Mouse (Mus musculus) MEL (cell line): ENCODE data around the gene Bmp7.

Source experiments
- CTCF ChIP-seq, 3 experiments: IDR thresholded peaks in 2 of 3; conservative IDR thresholded peaks in 1 of 3; 2 replicates each; pipeline ENCODE4 v1.5.1; 2011 to 2012; ENCODE audit warnings: low read length in 3 of 3, low read depth in 2 of 3, mild to moderate bottlenecking in 2 of 3, improper control_type of control experiment in 1 of 3, inconsistent platforms in 1 of 3, mixed read lengths in 1 of 3, moderate library complexity in 1 of 3; ENCODE audit not compliant: control insufficient read depth in 1 of 3, insufficient read depth in 1 of 3, poor library complexity in 1 of 3, severe bottlenecking in 1 of 3
- POLR2A ChIP-seq, 2 experiments: IDR thresholded peaks; 2 replicates each; pipeline ENCODE4 v1.6.1; 2011 to 2012; ENCODE audit warnings: low read length in 2 of 2, mild to moderate bottlenecking in 2 of 2, control low read depth in 1 of 2, improper control_type of control experiment in 1 of 2, low read depth in 1 of 2, moderate library complexity in 1 of 2; ENCODE audit not compliant: control insufficient read depth in 1 of 2, insufficient read depth in 1 of 2, poor library complexity in 1 of 2
- POLR2AphosphoS5 ChIP-seq: IDR thresholded peaks from 2 replicates; pipeline ENCODE4 v1.6.1; 2012; ENCODE audit warnings: low read depth, borderline replicate concordance, mild to moderate bottlenecking, inconsistent platforms, low read length, moderate library complexity, mixed read lengths
- USF1 ChIP-seq: IDR thresholded peaks from 2 replicates; pipeline ENCODE4 v1.6.1; 2014; ENCODE audit warnings: low read depth, mild to moderate bottlenecking, inconsistent platforms, low read length, improper control_type of control experiment, moderate library complexity

DNA sequence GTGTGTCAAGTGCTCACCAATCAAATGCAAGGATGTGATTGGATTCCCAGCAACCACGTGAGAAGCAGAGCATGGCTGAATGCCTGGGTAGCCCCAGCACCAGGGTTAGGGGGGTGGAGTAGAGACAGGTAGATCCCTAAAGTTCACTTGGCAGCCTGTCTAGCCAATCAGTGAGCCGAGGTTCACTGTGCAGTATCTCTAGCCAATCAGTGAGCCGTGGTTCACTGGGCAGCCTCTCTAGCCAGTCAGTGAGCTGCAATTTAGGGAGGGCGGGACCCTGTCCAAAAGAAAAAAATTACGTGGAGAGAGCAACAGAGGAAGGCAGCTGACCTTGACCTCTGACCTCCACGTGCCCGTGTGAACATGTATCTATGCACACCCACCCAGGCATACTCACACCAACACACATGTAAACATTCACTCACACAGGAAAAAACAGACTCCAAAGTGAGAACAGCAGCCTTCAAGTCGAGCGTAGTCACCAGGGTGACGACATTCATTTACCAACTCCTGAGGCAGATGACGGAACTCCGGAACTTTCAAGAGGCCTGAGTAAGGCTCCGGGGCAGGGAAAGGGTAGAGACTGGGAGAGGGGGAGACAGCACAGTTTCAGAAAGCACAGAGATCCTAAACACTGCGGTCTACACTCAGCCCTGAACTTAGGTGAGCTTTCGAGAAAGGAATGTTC is 50.2 kb downstream of the Bmp7 start:
- TF ChIP-seq POLR2A (IDR thresholded peaks at IDR 0.05; ENCODE audit: control insufficient read depth in 1 of 2, insufficient read depth in 1 of 2, low read depth in 1 of 2, low read length in 2 of 2, poor library complexity in 1 of 2) (no peak), POLR2AphosphoS5 (no peak), USF1 (no peak), CTCF (IDR thresholded peaks at IDR 0.05 in 2 of 3, conservative IDR thresholded peaks at IDR 0.05 in 1 of 3; ENCODE audit: control insufficient read depth in 1 of 3, insufficient read depth in 1 of 3, low read depth in 2 of 3, low read length in 3 of 3, poor library complexity in 1 of 3, severe bottlenecking in 1 of 3) (no peak)
